Mouse (Mus musculus): ENCODE data around the gene Dtx2.
A peak's percentile ranks its signal among the peaks of the same experiment; 100 is the strongest.
"Not testable (repeated sequence)": the region's sequence is repeated elsewhere in the genome, so short reads cannot be mapped to it uniquely, and the experiment has no call there.

Gene Dtx2

DNA sequence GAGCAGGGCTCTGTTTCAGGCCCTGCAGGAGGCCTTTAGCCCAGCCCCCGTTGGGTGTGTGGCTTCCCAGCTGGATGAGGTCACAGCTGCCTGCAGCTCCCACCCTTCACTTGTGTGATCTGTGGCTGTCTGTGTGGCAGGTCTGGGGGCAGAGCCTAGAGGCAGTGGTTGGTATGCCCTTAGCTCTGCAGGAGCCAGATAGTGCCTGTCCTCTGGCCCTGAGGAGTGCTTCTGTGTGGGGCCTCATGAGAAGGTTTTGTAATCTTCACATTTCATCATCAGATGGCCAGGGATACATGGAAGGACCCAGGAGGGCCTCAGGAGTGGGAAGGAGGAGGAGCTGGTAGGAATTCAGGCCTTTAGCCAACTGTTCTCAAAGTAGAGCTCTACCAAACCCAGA is 25.3 kb downstream of the Dtx2 start:
- DNase-seq (ENCODE audit: low read depth in 2 of 2, low spot score in 2 of 2), result no peak

DNA sequence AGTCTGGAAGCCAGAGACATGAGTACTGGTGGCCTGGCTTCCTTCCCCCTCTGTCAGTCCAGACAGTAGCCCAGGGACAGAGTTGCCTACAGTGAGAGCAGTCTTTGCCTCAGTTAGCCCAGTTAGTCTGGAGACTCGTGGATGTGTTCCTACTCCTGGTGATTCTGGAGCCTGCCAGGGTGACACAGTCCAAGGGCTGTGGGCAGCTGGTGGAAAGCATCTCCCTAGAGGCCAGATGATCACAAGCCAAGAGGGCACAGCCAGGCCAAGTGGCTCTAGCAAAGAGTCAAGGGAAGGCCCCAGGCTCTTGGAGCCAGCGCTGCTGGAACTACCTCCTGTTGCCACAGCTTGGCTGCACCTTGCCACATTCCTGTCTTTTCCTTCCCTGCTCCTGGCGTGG is 31.1 kb downstream of the Dtx2 start:
- no peak for DNase-seq (ENCODE audit: low read depth in 2 of 2, low spot score in 2 of 2)

DNA sequence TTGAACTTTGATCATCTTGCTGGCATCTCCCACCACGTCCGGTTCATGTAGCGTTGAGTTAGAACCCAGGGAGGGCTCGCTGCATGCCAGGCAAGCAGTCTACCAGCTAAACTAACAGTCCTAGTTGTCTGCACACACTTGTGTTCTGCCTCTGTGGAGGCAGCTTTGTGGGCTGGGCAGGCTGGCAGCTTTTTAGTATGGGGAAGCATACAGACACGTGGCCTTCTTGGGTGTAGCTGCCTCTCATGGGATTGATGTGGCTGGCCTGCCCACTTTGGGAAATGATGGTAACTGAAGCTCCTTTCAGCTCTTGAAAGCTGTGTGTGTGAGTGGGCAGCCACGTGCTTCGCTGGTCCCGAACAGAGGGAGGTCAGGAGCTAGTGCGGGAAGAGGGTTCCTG is 32.3 kb downstream of the Dtx2 start:
- no peak for DNase-seq (ENCODE audit: low read depth in 2 of 2, low spot score in 2 of 2)

DNA sequence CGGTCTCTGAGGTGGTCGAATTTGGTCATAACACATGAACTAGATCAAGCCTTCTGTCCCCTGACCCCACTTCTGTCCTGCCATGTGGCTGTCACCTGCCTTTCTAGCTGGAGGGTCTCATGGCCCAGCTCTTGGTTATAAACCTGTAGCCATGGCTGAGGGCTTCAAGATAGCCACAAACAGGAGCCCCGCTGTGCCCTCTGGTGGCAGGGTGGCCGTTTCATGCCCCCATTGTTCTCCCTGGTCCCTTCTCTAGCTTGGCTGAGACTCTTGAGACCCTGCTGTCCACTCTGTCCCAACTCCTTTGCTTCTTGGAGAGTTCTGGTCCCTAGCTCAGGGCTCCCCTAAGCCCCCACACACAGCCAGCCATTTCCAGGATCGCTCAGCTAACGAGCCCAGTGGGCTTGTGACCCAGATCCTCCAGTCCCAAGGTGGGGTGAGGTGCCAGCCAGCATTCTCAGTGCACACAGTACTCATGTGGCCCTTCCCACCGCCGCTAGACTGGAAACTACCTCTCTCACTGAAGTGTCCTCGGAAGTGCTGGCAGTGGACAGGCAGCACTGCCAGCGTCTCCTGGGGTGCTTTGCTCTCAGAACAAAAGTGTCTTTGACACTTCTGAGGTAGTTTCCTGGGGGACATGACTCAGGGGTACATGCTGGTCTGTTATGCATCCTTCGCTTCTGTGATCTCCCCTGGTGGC is 33.2 kb downstream of the Dtx2 start:
- no peak for DNase-seq (ENCODE audit: low read depth in 2 of 2, low spot score in 2 of 2)

DNA sequence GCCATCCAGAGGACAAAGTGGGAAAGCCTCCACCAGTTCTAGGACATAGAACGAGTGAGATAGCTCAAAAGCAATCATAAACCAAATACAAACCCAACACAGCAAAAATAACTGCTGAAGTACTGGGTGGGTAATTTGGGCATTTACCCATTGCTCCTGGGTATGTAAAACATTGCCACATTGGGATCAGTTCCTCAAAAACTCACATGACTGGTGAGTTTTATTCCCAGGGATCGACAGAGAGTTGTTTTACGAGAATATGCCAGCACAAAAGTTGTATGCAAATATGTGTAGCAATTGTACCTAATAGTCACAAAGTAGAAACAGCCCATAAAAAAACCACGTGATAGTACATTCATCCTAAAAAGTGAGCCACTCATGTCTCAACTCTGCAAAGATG is 40.3 kb downstream of the Dtx2 start:
- no peak for DNase-seq (ENCODE audit: low read depth in 2 of 2, low spot score in 2 of 2)

DNA sequence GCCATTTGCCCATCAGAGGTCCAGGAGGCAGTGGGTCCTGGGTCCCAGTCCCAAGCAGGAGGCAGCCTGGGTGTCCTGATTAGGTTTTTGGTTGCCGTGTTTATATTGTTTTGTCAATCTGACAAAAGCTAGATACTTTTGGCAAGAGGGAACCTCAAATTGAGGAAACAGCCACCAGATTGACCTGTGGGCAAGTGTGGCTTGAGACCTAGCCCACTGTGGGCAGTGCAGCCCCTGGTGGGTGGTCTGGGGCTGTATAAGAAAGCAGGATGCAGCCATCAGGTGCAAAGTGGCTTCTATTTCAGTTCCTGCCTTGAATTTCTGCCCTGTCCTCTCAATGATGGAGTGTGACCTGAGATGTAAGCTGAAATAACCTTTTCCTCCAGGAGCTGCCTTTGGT is 40.7 kb downstream of the Dtx2 start:
- DNase-seq (ENCODE audit: low read depth in 2 of 2, low spot score in 2 of 2), result no peak

DNA sequence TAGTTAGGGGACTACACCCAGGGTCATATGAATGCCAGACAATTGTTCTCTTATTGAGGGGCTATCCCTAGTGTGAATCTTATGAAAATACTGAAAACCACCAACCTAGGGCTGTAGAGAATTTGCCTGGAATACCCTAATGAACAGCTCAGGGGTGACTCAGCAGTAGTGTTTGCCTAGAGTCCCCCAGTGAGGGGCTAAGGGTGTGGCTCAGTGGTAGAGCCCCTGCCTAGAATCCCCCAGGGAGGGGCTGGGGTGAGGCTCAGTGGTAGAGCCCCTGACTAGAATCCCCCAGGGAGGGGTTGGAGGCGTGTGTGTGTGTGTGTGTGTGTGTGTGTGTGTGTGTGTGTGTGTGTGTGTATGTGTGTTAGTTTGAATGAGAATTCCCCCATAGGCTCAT is 42.1 kb downstream of the Dtx2 start:
- DNase-seq (ENCODE audit: low read depth in 2 of 2, low spot score in 2 of 2), result no peak

DNA sequence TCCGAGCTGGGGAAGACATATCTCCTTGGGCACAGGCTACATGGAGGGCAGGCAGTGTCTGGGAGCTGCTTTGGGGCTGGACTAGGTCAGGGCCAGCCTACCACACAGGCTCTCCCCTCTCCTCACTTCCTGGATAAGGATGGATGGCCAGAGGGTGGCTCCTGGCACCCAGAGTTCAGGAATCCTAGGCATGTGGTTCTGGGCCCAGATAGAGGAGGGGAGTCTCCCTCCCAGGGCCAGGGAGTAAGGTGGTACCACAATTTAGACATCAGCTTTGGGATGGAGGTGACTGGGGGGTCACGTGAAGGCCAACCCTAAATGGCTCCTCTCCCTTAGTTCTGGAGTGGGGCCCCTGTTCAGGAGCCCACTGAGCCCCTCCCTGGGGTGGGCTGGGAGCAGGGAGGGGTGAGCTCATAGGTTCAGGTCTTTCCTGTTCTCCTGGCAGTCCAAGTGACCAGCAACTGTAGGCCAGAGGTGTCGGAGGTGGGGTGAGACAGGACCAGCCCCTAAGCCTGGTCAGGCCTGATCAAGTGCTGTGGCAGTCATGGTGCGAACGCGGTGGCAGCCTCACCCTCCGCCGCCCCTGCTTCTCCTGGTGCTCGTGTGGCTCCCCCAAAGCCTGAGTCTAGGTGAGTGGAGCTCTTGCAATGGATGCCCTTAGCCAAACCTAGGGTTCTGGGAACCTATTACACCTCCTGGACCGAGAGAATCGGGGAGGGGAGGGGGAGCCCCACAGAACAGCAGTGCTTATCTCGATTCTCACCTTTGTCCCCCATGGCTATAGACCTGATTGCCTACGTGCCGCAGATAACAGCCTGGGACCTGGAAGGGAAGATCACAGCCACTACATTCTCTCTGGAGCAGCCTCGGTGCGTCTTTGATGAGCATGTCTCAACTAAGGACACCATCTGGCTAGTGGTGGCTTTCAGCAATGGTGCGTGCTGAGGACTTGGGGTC is 43.9 kb downstream of the Dtx2 start, which contains the start of gene Upk3b:
Gene Upk3b (plus strand): TSS at position 239 of the 957 bp plus-strand sequence.
- no peak for DNase-seq (ENCODE audit: low read depth in 2 of 2, low spot score in 2 of 2)

DNA sequence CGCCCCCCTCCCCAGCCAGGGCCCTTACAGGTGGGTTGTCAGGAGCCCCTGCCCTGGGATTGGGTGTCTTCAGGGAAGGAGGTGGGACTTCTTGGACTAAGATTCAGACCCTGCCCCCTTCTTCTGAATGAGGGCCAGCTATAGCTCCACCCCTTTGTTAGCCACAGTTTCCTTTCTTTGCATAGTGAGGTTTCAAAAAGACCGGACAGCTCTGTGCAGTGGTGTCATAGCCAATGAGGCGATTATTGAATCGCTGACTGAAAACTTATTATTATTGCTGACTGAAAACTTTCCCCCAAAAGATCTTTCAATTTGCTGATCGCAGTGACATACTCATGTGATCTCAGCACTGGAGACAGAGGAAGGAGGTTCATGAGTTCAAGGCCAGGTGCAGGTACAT is 45.6 kb downstream of the Dtx2 start:
- no peak for DNase-seq (ENCODE audit: low read depth in 2 of 2, low spot score in 2 of 2)

DNA sequence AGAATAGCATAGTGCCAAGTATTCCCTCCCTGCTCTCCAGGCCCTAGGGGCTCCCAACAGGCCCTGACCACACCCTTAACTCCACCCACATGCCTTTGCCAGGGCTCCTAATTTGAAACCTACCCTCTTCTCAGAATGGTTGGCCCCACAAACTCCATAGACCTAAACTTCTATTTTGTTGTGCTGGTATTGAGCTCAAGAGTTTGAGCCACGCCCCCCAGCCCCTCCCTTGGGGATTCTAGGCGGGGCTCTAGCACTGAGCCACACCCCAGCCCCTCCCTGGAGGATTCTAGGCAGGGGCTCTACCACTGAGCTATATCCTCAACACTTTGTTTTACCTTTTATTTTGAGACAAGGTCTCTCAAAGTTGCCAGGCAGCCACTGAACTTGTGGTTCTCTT is 46.7 kb downstream of the Dtx2 start:
- DNase-seq (ENCODE audit: low read depth in 2 of 2, low spot score in 2 of 2), result no peak

DNA sequence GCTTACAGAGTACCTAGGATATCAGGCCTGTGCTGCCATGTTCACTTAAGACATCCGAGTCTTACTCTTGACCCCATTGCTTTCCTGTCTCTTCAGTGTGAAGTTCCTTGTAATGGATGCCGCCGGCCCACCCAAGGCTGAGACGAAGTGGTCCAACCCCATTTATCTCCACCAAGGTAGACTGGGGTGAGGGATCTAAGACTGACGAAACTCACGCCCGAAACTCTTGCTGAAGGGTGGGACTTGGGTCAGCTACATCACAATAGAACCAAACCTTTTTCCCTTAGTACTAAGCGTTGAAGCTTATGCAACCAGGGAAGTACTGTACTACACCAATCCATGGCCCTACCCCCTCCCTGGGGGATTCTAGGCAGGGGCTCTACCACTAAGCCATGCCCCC is 47.1 kb downstream of the Dtx2 start:
- DNase-seq (ENCODE audit: low read depth in 2 of 2, low spot score in 2 of 2), result no peak

DNA sequence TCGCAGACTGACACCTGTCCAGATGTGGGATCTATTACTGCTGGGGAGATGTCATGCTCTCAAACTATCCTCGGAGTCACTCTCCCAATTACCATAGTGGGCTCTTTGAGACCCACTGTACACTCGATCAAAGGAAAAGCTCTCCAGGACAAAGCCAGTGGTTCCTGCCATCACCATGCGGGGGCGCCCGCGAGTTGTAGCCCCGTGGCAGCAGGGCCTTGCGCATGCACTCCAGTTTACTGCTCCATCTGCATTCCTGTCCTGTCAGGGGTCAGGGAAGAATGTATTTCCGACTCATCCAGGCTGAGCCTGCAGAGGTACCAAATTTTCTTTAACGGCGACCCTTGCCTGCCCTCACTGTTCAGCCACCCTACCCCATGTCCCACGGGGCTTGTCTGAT is 50.3 kb downstream of the Dtx2 start:
- peak in 1 of 2 experiments; percentile 26 for DNase-seq (ENCODE audit: low read depth in 2 of 2, low spot score in 2 of 2)

DNA sequence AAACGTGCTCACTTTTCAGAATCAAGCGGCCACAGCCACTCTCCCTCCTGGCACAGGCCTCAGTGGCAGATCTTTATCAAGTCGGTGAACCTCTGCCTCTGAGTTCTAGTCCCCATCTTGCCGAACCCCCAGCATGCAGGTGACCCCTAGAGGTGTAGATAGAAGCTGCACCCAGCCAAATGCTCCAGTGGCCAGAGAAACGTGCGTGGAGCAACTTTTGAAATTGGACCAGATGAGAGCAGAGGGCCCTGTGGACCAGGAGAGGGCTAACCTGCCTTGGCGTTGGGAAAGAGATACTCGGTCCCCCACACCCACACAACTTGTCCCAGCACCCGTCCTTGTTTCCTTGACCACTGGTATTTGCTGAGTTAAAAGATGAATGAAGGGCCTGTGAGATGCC is 50.8 kb downstream of the Dtx2 start:
- DNase-seq (ENCODE audit: low read depth in 2 of 2, low spot score in 2 of 2), result no peak

DNA sequence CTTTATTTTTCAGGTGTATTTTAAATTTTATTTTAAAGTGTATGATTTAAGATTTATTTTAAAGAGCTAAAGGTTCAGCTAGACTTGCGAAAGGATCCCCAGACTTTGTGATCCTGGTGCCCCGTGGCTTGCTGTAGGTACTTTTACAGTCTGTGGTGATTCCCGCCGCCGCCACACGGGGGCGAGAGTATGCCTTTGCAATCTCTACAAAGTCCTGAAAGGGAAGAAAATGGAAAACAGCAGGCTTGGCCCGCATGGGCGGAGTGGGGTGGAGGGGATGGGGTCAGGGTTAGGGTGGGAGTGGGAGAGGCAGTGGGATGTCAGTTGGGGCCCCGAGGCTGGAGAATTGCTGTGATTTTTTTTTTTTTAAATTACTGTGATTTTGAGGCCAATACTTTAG is 51.4 kb downstream of the Dtx2 start:
- peak; percentile 68 to 86 for DNase-seq (ENCODE audit: low read depth in 2 of 2, low spot score in 2 of 2)

DNA sequence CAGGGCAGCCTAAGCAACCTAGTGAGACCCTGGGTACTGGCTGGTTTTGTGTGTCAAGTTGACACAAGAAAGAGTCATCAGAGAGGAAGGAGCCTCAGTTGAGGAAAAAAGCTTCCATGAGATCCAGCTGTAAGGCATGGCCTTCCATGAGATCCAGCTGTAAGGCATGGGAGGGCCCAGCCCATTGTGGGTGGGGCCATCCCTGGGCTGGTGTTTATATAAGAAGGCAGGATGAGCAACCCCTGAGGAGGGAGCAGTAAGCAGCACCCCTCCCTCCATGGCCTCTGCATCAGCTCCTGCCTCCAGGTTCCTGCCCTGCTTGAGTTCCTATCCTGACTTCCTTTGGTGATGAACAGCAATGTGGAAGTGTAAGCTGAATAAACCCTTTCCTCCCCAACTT is 53.9 kb downstream of the Dtx2 start:
- not testable (repeated sequence) for DNase-seq (ENCODE audit: low read depth in 2 of 2, low spot score in 2 of 2)

DNA sequence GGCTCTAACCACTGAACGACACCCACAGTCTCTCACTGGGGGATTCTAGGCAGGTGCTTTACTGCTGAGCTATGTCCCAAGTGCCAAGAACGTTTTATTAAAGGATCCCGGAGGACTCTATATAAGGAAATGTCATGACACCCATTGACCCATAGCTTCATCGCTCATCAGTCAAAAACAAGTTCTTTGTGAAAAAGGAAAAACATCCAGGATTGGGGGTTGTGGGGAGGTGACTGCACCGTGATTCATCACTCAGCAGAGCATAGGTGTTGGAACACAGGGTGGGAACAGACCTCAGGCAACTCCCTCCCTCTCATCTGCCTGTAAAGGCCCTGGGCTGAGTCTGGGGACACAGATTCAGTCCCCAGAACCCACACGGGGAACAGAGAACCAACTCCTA is 55.3 kb downstream of the Dtx2 start:
- no peak for DNase-seq (ENCODE audit: low read depth in 2 of 2, low spot score in 2 of 2)

DNA sequence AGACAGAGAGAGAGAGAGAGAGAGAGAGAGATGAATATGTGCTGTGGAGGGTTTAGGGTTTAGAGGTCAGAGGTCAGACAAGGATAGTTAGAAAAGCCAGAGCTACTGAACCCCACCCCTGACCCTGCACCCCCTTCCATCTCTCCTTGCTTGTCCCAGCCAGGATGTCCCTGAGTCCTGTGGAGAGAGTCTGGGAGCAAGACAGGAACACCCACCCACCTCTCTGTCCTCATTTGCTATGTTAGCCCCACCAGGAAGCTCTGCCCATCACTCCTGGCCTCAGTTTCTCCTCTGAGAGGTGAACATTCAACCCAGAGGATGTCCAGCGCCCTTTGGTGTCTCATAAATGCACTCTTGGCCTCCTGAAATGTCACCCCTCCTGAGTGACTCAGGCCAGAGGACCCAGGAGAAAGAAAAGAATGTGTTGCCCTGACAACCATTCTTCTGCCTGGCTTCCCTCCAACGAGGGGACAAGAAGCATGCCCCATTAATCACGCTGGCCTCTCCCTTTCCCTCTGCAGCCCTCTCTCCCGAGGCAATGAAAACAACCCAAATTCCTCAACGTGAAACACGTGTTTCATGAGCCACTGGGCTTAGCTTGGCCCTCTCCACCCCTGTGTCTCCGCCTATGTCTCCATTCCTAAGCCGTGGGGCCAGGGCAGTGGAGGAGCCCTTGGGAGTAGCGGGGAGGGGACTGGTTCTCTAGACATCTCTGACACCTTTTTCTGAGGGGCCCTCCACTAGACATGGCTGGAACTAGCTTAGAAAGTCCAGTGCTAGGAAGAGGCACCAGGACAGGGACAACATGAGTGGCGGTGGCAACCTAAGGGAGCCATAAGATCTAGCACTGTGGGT is 56.9 kb downstream of the Dtx2 start:
- no peak for DNase-seq (ENCODE audit: low read depth in 2 of 2, low spot score in 2 of 2)

DNA sequence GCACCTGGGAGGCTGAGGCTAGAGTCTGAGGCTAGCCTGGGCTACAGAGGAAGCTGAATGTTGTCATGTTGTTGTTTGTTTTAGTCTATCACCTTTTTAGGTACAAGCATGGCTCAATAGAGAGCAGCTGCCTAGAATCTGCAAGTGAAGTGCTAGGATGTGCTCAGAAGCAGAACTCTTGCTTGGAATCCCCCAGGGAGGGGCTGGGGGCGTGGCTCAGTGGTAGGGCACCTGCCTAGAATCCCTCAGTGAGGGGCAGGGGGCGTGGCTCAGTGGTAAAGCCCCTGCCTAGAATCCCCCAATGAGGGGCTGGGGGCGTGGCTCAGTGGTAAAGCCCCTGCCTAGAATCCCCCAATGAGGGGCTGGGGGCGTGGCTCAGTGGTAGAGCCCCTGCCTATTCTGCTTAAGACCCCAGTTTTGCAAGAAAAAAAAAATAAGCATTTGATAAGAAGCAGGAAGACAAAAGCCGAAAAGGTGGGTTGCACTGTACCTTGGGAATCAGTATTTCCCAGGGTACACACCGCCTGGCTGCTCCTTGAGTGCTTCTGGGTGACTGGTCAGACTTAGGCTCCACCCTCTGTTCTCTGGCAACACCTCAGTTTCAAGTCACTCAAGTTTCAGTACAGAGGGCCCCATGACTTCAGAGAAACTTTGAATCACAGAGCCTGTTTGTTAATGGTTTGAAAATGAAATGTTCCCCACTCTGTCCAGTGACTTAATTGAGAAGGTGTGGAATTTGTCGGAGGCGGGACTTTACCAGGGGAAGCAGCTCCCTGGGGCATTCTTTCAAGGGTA is 58.5 kb downstream of the Dtx2 start:
- no peak for DNase-seq (ENCODE audit: low read depth in 2 of 2, low spot score in 2 of 2)

DNA sequence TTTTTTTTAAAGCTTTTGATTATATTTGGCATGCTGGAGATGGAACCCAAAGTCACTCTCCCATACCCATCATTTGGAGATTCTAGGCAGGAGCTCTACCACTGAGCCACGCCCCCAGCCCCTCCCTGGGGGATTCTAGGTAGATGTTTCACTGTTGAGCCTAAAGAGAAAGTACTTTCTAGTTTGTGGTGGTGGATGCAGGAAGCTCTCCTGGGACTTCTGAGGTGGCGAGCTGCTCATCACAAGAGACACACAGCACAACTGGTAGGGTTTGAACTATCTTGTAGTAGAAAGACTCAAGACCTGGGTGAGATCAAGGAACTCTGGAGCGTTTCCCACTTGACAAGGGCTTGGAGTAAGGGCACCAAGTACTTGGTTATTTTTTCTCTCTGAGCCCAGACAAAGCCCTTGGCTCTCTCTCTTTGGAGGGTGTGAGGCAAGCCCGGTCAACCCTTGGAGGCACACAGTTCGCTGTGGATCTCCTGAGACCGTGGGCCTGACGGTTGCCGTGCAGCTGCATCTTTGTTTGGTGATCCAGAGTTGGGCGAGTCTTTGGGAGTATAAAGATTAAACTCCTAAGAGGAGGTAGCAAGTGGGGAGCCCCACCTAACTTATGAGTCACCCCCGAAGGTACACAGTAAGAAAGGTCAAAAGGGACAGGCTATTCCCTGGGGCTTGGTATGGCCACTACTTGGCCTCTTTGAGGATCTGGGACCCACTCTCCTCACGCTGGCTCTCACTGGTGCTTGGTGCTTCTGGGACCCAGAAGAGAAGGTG is 59.9 kb downstream of the Dtx2 start, which contains the start of gene Upk3bl:
Gene Upk3bl (plus strand): TSS at position 192 of the 777 bp plus-strand sequence.
- no peak for DNase-seq (ENCODE audit: low read depth in 2 of 2, low spot score in 2 of 2)

DNA sequence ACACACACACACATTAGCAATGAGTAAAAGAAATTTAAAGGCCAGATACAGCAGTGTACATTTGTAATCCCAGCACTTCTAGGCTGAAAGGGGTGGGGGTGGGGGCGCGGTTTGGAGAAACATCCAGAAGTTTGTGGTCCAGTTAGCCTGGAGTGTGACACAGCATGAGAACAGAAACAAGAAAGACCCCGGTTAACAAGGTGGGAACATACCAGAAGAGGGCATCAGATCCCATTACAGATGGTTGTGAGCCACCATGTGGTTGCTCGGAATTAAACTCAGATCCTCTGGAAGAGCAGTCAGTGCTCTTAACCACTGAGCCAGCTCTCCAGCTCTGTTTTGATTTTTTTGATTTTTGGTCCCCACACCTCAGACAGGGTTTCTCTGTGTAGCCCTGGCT is 61.5 kb downstream of the Dtx2 start:
- DNase-seq (ENCODE audit: low read depth in 2 of 2, low spot score in 2 of 2), result no peak
